Mouse (Mus musculus): ENCODE data around the gene Enc1. TPM values are rescaled to one million over a fixed set of nuclear protein-coding genes. Genes with fewer than 3 reads are reported as not detected.

Gene Enc1
- total RNA-seq, 1 experiment from 2014 or later: 4.6 TPM

DNA sequence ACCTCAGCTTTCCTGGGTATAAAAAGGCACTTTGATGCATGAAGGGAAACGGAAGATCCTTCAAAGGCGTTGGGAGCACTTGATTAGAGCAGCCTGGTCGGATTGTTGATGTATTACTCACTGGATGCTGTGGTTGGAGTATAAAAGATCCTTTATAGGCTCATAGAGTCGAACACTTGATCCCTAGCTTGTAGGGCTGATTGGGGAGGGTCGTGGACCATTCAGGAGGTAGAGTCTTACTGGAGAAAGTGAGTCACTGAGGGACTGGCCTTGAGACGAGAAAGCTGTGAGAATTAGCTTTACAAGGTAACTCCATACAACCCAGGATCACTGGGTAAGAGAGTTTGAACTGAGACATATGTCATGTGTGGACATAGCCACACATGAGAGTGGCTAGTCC, 30.7 kb downstream of the Enc1 start:
- no peak for ATAC-seq (replicated peaks; ENCODE audit: insufficient number of reproducible peaks, low FRiP score, low TSS enrichment, poor library complexity, severe bottlenecking)

DNA sequence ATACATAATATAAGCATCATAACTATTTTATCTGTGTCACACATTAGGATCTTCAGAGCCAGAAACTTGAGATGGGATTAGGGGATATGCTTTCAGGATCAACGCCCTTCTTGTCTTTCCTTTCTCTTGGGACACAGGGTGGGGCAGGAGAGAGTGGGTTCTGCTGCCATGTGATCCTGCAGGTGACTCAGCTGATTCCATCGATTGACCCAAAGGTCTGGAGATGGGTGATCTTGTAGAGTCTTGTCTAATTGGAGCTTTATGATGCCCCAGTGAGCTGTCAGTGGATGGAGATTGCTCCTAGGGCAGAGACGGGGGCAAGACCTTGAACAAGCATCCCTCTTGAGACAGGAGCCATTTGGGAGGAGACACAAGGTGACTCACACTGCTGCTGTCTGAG, 33.9 kb downstream of the Enc1 start:
- ATAC-seq (replicated peaks; ENCODE audit: insufficient number of reproducible peaks, low FRiP score, low TSS enrichment, poor library complexity, severe bottlenecking): no peak

DNA sequence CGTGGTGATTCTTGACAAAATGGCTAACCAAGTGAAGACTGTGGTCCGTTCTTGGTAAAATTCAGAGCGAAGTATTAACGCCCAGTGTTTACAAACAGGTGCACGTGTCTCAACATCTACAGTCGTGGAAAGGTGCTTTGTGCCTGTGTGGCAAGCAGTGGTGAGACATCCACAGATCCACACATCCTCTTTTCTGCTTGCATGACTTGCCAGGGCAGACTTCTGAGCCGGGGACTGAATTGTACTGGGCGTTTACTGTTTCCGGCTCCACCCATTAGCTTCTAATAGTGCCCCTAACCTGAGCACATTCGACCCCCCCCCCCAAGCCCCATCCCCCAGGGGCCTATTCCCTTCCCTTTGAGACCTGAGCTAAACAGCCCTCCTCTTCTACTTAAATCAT, 34.6 kb downstream of the Enc1 start:
- no peak for ATAC-seq (replicated peaks; ENCODE audit: insufficient number of reproducible peaks, low FRiP score, low TSS enrichment, poor library complexity, severe bottlenecking)

DNA sequence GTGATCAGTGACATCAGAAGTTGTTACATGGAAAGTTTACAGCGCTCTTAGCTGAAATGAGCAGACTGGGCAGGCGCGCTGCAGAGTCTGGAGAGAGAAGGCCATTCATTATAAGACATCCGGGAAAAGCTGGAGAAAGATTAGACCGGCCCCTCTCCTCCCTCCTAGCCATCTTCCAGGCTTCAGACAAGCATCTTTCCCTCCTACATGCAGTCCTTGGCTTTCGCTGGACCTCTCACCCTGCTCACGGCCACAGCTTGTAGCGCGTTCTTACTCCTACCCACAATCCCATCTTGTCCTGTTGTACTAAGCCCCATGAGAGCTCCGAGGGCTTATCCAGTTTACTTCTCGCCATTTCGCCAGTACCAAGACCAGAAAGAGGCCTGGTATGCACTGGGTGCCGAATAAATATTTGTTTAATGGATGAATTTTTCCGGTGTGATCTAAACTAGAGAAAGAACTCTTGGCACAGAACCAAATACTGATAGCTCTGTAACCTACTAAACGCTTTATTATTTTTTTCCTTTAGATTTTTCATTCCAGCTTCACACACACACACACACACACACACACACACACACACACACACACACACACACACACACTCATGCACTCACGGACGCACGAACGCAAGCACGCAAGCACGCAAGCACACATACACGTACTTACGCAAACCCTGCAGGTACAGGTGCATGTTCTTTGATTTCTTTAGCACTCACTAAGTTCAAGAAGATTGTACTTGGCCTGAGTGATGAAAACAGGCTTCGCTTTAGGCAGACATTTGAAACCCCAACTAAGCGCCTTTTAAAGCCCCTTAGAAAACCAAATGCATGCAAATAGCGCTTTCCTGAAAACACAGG, 41.4 kb downstream of the Enc1 start:
- no peak for ATAC-seq (replicated peaks; ENCODE audit: insufficient number of reproducible peaks, low FRiP score, low TSS enrichment, poor library complexity, severe bottlenecking)

DNA sequence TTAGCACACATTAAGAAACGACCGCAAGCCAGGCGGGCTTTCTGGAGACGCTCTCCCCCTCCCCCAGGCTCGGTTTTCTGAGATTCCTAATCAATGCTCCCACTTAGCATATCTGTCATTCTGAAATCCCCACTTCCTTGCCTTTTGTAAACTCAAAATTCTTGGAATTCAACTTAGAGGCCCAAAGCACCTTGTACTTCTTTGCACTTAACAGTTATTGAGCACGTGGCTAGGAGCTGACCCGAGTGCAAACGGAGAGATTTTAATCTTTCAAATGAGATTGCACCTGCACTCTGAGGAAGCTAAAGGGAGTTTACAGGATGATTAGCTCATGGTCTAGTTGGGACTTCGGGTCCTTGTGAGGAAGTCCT, 42.0 kb downstream of the Enc1 start:
- no peak for ATAC-seq (replicated peaks; ENCODE audit: insufficient number of reproducible peaks, low FRiP score, low TSS enrichment, poor library complexity, severe bottlenecking)

DNA sequence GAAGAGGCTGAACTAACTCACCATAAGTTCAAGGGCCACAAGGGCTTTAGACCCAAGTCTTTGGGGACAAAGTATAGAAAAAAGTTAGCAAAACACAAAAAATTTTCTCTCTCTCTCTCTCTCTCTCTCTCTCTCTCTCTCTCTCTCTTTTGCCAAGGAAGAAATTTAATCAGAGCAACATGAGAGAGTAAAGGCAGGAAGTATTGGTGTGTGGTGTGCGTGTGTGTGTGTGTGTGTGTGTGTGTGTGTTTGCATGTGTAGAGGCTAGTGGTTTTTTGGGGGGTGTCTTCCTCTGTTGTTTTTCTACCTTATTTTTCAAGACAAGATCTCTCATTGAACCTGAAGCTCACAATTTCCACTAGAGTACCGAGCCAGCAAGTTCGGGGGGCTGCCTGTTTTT, 46.1 kb downstream of the Enc1 start:
- ATAC-seq (replicated peaks; ENCODE audit: insufficient number of reproducible peaks, low FRiP score, low TSS enrichment, poor library complexity, severe bottlenecking): no peak

DNA sequence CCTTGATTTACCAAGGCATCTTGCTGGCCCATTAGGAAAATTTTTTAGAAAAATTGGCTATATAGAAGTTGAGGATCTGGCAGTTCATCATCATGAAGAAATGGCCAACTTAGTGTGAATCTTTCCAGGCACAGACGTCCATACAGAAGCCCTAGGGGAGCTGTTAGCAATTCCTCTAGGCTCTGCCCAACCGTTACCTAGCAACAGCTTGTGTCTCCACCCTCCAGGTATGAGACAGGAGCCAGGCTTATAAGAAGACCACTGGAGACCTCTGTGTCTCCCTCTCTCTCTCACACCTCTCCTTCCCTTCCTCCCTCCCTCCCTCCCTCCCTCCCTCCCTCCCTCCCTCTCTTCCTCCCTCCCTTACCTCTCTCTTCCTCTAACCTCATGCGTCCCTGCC, 49.8 kb downstream of the Enc1 start:
- no peak for ATAC-seq (replicated peaks; ENCODE audit: insufficient number of reproducible peaks, low FRiP score, low TSS enrichment, poor library complexity, severe bottlenecking)

DNA sequence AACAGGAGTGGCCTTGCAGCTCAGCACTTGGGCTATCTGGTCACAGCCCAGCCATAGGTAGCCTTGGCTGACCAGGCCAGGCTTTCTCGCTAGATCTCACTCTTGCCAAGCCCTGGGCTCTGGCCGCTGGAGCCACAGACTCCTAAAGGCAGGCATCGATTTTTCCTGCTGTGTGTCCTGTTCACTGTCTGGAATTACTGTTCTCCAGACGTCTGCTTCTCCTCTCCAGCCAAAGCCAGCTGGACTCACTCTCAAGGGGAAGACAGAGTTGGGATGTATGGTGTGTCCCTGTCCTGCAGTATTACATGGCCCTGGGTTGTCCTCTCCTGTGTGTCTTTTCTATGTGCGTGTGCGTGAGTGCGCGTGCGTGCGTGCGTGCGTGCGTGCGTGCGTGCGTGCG, 50.4 kb downstream of the Enc1 start:
- no peak for ATAC-seq (replicated peaks; ENCODE audit: insufficient number of reproducible peaks, low FRiP score, low TSS enrichment, poor library complexity, severe bottlenecking)

DNA sequence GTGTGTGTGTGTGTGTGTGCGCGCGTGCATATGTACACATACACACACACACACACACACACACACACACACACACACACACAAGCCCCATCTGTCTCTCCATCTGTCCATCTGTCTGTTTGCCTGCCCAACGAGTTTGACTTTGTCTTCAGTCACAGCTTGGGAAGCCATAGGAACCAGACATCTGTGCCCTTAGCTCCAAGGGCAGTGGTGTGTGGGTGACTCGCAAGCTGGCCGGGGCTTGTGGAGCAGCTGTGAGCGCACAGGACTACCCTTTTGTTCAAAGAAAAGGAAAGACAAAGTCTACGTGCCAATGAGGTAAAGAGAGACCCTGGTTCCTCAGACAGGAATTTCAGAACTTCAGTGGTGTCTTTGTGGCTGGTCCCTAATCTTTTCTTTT, 51.1 kb downstream of the Enc1 start:
- no peak for ATAC-seq (replicated peaks; ENCODE audit: insufficient number of reproducible peaks, low FRiP score, low TSS enrichment, poor library complexity, severe bottlenecking)

DNA sequence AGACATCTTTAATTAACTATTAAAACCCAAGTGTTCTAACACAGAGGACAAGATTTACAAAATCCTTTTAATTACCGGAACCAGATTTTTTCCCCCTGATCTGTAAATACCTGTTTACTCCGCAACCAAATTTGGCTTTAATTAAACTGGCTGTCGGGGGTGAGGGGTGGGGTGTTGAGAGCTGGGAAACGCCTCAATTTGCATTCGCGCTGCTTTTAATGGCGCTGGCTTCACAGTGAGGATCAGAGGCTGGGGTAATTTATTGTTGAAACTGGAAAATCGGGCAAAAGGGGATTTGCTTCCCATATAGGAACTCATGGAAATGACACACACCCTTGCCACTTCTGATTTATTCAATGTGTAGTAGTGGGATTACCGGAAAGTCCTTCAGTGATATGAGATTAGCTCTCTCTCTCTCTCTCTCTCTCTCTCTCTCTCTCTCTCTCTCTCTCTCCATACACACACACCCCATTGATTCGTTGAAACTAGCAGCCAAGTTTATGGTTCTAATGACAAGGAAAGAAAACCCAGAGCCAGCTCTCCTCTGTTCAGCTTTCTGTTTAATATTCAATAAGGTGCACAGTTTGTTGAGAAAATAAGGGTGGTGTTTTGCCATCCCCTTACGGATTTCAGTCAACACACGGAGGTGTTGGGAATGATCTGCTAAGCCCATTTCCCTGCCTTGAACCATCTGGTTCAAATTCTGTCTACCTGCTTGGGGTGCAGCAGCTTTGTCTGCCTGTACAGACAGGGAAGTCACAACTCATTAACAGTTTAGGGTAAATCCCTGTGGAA, 51.7 kb downstream of the Enc1 start:
- no peak for ATAC-seq (replicated peaks; ENCODE audit: insufficient number of reproducible peaks, low FRiP score, low TSS enrichment, poor library complexity, severe bottlenecking)

DNA sequence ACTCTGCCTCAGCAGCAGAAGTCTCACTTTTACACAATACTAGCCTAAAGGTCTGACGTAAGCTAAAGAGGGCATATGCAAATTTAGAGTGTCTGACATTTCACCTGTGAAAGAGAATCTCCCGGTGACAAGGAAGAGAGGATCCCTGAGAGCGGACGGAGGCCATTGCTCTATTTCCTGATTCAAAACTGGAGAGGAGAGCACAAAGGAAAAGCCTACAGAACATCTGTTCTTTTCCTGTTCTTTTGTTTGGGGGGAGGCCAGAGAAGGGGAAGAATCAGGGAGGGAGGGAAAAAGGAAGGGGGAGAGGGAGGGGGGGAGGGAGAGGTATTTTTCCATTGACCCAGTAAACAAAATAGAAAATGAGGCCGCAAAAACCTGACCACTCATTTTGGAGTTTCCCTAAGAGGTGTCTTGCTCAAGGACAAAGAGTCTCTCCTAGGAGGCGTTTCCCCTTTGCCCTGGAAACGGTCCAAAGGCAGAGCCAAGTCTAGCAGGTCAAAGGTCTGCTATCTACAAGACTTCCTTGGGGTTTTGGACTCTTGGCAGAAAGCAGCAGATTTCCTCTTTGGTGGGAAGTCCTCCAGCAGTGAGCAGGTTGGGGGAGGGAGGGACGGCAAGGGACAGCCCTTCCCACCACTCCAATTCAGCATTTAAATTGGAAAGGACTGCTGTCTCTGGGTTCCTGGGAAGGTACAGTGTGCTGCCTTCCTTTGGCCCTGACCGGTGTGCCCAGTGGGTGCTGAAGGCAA, 54.4 kb downstream of the Enc1 start:
- no peak for ATAC-seq (replicated peaks; ENCODE audit: insufficient number of reproducible peaks, low FRiP score, low TSS enrichment, poor library complexity, severe bottlenecking)

DNA sequence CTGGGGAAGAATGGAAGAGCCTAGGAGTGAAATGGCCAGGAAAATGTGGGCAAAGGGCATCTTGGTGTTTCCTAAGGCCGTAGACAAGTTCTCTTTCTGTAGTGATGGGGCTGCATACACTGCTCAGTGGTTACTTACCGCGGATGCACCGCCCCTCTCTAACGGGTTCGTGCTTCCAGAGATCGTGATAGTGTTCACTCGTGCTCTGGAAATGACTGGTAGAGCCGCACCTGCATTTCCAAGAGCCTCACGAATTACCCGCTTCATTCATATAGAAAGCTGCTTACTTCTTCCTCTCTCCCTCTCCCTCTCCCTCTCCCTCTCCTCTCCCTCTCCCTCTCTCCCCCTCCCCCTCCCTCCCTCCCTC, 54.9 kb downstream of the Enc1 start:
- ATAC-seq (replicated peaks; ENCODE audit: insufficient number of reproducible peaks, low FRiP score, low TSS enrichment, poor library complexity, severe bottlenecking): no peak

DNA sequence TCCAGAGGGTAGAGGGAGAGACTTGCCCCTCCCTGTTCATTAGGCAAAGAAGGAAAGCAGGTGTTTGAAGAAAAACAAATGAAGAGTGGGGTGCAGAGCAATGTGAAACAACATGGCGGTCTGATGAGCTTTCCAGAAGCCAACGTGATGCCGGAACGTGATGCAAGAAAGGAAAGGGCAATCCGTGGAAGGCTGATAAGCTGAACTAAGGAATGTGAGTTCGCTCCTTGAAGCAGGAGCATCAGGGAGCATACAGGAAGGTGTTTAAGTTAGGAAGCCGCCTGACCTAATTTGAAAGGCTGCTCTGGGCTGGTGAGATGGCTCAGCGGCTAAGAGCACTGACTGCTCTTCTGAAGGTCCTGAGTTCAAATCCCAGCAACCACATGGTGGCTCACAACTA, 55.4 kb downstream of the Enc1 start:
- ATAC-seq (replicated peaks; ENCODE audit: insufficient number of reproducible peaks, low FRiP score, low TSS enrichment, poor library complexity, severe bottlenecking): no peak

DNA sequence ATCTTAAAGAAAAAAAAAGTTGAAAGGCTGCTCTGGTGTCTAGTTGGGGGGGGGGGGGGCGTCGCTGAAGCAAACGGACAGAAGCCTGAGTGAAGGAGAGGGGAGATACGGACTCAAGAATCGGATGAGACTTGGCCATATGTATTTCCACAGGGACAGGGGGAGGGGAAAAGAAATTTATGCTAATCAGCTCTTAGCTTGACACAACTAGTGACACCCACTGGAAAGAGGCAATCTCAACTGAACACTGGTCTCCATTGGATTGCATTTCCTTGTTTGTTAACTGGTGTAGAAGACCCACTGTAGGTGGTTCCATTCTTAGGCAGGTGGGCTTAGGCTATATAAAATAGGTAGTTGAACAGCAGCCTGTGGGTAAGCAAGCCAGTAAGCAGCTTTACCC, 55.9 kb downstream of the Enc1 start:
- ATAC-seq (replicated peaks; ENCODE audit: insufficient number of reproducible peaks, low FRiP score, low TSS enrichment, poor library complexity, severe bottlenecking): no peak

DNA sequence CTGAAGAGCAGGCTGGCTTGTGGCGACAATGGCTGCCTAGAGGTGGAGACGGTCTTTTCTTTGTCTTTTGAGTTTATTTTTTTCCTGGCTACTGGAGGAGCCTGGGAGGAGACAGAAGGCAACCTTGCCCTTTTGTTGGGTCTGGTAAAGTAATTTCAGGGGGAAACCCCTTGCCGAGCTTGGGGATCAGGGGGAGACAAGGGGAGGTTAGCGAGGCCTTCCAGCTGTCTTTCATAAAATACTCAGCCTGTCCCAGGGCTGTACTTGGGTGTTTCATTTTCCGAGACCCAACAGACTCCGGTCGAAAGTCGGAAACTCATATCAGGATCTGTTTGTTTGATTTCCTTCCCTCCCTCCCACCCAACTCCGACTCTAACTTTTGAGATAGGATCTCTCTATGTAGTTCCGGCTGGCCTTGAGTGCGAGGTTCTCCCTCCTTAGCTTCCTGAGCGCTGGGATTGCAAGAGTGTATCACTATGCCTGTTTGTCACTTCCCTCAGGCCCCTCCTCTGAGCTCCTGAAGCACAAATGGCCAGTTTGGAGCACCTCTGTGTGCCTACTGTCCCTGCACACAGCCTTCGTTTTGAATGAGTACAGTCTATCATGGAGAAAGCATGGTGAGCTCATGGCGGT, 56.6 kb downstream of the Enc1 start:
- no peak for ATAC-seq (replicated peaks; ENCODE audit: insufficient number of reproducible peaks, low FRiP score, low TSS enrichment, poor library complexity, severe bottlenecking)

DNA sequence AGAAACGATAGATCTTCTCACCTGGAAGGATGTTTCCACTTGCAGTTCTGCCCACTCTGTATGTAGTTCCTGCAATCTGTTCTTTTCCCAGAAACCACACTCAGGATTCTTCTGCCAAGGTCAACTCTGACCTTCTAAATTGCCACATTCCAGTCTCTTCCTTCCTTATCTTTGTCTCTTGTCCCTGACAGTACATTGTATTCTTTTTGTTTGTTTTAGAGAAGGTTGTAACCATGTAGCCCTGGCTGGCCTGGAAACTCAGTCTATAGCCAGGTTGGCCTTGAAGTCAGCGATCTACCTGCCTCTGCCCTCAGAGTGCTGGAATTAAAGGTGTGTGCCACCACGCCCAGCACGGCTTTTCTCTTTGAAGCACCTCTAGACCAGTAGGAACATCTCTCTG, 58.0 kb downstream of the Enc1 start:
- ATAC-seq (replicated peaks; ENCODE audit: insufficient number of reproducible peaks, low FRiP score, low TSS enrichment, poor library complexity, severe bottlenecking): no peak

DNA sequence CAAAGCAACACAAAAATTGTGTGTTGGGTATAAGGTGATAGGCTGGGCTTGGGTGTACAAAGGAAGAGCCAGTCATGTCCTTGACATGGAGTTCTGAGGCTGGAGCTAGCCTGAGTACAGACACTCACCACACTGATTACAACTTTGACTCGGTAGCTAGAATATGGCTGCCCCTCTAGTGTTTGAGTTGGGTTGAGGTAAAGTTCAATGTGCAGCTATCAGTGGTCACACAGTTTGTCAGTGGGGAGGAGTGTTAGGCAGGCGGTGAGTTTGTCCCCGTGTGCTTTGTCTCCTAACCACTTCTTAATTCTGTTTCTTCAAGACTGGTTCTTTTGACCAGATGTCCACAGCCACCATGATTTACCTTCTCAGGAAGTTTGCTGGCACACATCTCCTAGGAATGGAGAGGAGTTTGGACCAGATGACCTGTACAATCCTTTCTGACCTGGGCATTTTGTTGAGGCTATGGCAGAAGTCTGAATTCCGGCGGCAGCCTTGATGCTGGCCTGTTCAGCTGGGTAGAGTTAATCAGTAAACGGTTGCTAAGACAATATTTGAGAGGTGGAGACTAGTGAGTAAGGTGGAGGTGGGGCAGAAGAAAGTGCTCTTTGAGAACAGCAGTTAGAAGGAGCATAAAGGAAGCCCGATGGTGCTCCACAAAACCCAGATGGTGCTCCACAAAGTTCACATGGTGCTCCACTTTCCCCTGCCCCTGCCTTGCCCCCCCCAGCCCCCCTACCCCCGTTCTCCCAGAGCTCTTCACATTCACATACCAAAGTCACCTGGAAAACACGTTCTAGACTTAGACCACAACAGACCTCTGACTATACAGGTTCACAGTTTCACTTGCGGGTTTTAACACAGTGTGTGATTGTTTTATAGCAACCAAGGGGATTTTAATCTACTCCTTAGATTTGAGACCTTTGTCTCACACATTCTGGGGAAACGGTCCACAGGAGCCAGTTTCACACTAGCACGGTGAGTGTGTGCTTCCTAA, 59.3 kb downstream of the Enc1 start:
- ATAC-seq (replicated peaks; ENCODE audit: insufficient number of reproducible peaks, low FRiP score, low TSS enrichment, poor library complexity, severe bottlenecking): no peak

Data from monocyte, adult 5-6 weeks (primary cell).